Mouse (Mus musculus) midbrain, embryonic 12.5 days (tissue): ENCODE measurements around the gene Ppid. TPM values are rescaled to one million over a fixed set of nuclear protein-coding genes. Genes with fewer than 3 reads are reported as not detected.

Experiments
- ATAC-seq: fragments of 200-750 bp; cut with Nextera tagmentation; 2 replicates; pipeline ENCODE4 v1.8.0; 2017; ENCODE audit warnings: low read depth, moderate TSS enrichment, moderate library complexity; ENCODE audit not compliant: low FRiP score
- H3K27ac ChIP-seq: fragments of 300-500 bp; sonication (generic); replicated peaks from 2 replicates; pipeline ENCODE4 v1.5.1; 2016; ENCODE audit warnings: mild to moderate bottlenecking
- H3K27me3 ChIP-seq: fragments of 300-500 bp; sonication (generic); 2 replicates; pipeline ENCODE4 v1.6.1; 2016; ENCODE audit warnings: mild to moderate bottlenecking
- H3K36me3 ChIP-seq: fragments of 300-500 bp; sonication (generic); 2 replicates; pipeline ENCODE4 v1.6.1; 2016
- H3K4me1 ChIP-seq: fragments of 300-500 bp; sonication (generic); 2 replicates; pipeline ENCODE4 v1.6.1; 2016
- H3K4me2 ChIP-seq: fragments of 300-500 bp; sonication (generic); replicated peaks from 2 replicates; pipeline ENCODE4 v1.6.1; 2016; ENCODE audit warnings: mild to moderate bottlenecking, moderate library complexity
- H3K4me3 ChIP-seq: fragments of 300-500 bp; sonication (generic); 2 replicates; pipeline ENCODE4 v1.5.1; 2016; ENCODE audit warnings: mild to moderate bottlenecking
- H3K9ac ChIP-seq: fragments of 300-500 bp; sonication (generic); replicated peaks from 2 replicates; pipeline ENCODE4 v1.6.1; 2016; ENCODE audit warnings: mild to moderate bottlenecking, moderate library complexity
- H3K9me3 ChIP-seq: fragments of 300-500 bp; sonication (generic); 2 replicates; pipeline ENCODE4 v1.6.1; 2016; ENCODE audit warnings: mild to moderate bottlenecking
- WGBS: fragments of 180-500 bp; shearing (Covaris S2); methylation state at CpG from one replicate; pipeline ENCODE4 v1.1.7; 2016; 5-methylcytosine and 5-hydroxymethylcytosine counted together
- polyA plus RNA-seq: library from polyadenylated mRNA; unstranded; fragments of >200 nt; fragmentation: Nextera tagmentation; extraction: Ambion mirVana; gene quantifications from 2 replicates; pipeline ENCODE4 v1.2.1, GENCODE M21; 2016

The Ppid gene
- polyA plus RNA-seq, 1 experiment from 2014 or later: 170 TPM

- WGBS: 9% methylated on average over 10 of the region's 10 CpGs
- Histone ChIP-seq H3K27me3 (no peaks in the 10 kb centered on the region), H3K36me3 (no peaks in the 10 kb centered on the region), H3K27ac (no peak overlapping the region), H3K4me1 (peaks cover 16% of the 10 kb centered on the region), H3K4me3 (no peak overlapping the region), H3K4me2 (peak overlapping the region; percentile 21; the same call in 1 of the 2 replicates), H3K9ac (no peak overlapping the region), H3K9me3 (no peaks in the 10 kb centered on the region)
- peak; percentile 62 for ATAC-seq
Measured at GRCm38 (mm10) chr3:79575576-79576467, 15.3 kb upstream of the Ppid start.

- Histone ChIP-seq H3K9me3 (no peaks in the 10 kb centered on the region), H3K4me2 (peak overlapping the region; percentile 21; the same call in 1 of the 2 replicates), H3K27me3 (no peaks in the 10 kb centered on the region), H3K36me3 (no peaks in the 10 kb centered on the region), H3K9ac (no peak overlapping the region), H3K4me3 (no peak overlapping the region), H3K4me1 (peaks cover 16% of the 10 kb centered on the region), H3K27ac (no peak overlapping the region)
- peak; percentile 7; the same call in 1 of the 2 replicates for ATAC-seq
- 16% methylated on average over 3 of the region's 3 CpGs for WGBS
Measured at GRCm38 (mm10) chr3:79576468-79576816, 14.7 kb upstream of the Ppid start.

GRCm38 (mm10) chr3:79576865-79577264 lies 14.3 kb upstream of the Ppid start:
- no peak overlapping the region for H3K4me3 ChIP-seq
- H3K4me1 ChIP-seq: peaks cover 16% of the 10 kb centered on the region
- H3K27ac ChIP-seq: no peak overlapping the region
- H3K9me3 ChIP-seq: no peaks in the 10 kb centered on the region
- no peak overlapping the region for H3K9ac ChIP-seq
- no peak overlapping the region for H3K4me2 ChIP-seq
- no peaks in the 10 kb centered on the region for H3K36me3 ChIP-seq
- 27% methylated on average over 5 of the region's 5 CpGs for WGBS
- ATAC-seq: no peak; the same call in 1 of the 2 replicates
- H3K27me3 ChIP-seq: no peaks in the 10 kb centered on the region; the same call in 1 of the 2 replicates

- Histone ChIP-seq H3K4me2 (no peak overlapping the region), H3K9me3 (no peaks in the 10 kb centered on the region), H3K27me3 (no peaks in the 10 kb centered on the region; the same call in 1 of the 2 replicates), H3K27ac (no peak overlapping the region), H3K4me3 (no peak overlapping the region), H3K9ac (no peak overlapping the region), H3K4me1 (peaks cover 16% of the 10 kb centered on the region), H3K36me3 (no peaks in the 10 kb centered on the region)
- WGBS: 88% methylated on average over 6 of the region's 6 CpGs
- ATAC-seq: no peak
Measured at GRCm38 (mm10) chr3:79577606-79578005, 13.5 kb upstream of the Ppid start.

- Histone ChIP-seq H3K27ac (no peak overlapping the region), H3K9ac (no peak overlapping the region), H3K4me2 (no peak overlapping the region), H3K27me3 (no peaks in the 10 kb centered on the region; the same call in 1 of the 2 replicates), H3K9me3 (no peaks in the 10 kb centered on the region), H3K36me3 (no peaks in the 10 kb centered on the region), H3K4me1 (peaks cover 16% of the 10 kb centered on the region), H3K4me3 (no peak overlapping the region)
- no peak for ATAC-seq
- 70% methylated on average over 6 of the region's 6 CpGs for WGBS
Measured at GRCm38 (mm10) chr3:79578164-79578563, 13.0 kb upstream of the Ppid start.

- no peaks in the 10 kb centered on the region for H3K36me3 ChIP-seq
- H3K27ac ChIP-seq: no peak overlapping the region
- H3K27me3 ChIP-seq: no peaks in the 10 kb centered on the region; the same call in 1 of the 2 replicates
- no peaks in the 10 kb centered on the region for H3K9me3 ChIP-seq
- H3K4me3 ChIP-seq: no peak overlapping the region
- no peak overlapping the region for H3K9ac ChIP-seq
- H3K4me1 ChIP-seq: peaks cover 16% of the 10 kb centered on the region
- ATAC-seq: no peak
- 86% methylated on average over 5 of the region's 5 CpGs for WGBS
- no peak overlapping the region for H3K4me2 ChIP-seq
Measured at GRCm38 (mm10) chr3:79579891-79580575, 11.1 kb upstream of the Ppid start.

- Histone ChIP-seq H3K4me2 (no peak overlapping the region), H3K9me3 (no peaks in the 10 kb centered on the region), H3K9ac (no peak overlapping the region), H3K4me3 (no peak overlapping the region), H3K4me1 (peaks cover 3% of the 10 kb centered on the region; the same call in 1 of the 2 replicates), H3K27me3 (no peaks in the 10 kb centered on the region; the same call in 1 of the 2 replicates), H3K36me3 (no peaks in the 10 kb centered on the region), H3K27ac (no peak overlapping the region)
- peak; percentile 74 for ATAC-seq
- WGBS: 5% methylated on average over 6 of the region's 6 CpGs
Measured at GRCm38 (mm10) chr3:79586804-79587203, 4.3 kb upstream of the Ppid start.

GRCm38 (mm10) chr3:79589671-79590070 lies 1.5 kb upstream of the Ppid start:
- 86% methylated on average over 2 of the region's 2 CpGs for WGBS
- no peak for ATAC-seq
- Histone ChIP-seq H3K27me3 (no peaks in the 10 kb centered on the region), H3K4me1 (peaks cover 11% of the 10 kb centered on the region), H3K9me3 (no peaks in the 10 kb centered on the region), H3K9ac (no peak overlapping the region), H3K27ac (no peak overlapping the region), H3K4me3 (no peak overlapping the region), H3K36me3 (peaks cover 15% of the 10 kb centered on the region; the same call in 1 of the 2 replicates), H3K4me2 (no peak overlapping the region)

- peak overlapping the region; percentile 80 for H3K4me2 ChIP-seq
- H3K9ac ChIP-seq: peak overlapping the region; percentile 79
- peaks cover 35% of the 10 kb centered on the region for H3K36me3 ChIP-seq
- H3K9me3 ChIP-seq: no peaks in the 10 kb centered on the region
- peak overlapping the region; percentile 77 for H3K27ac ChIP-seq
- H3K27me3 ChIP-seq: no peaks in the 10 kb centered on the region
- ATAC-seq: no peak
- 7% methylated on average over 15 of the region's 15 CpGs for WGBS
- peaks cover 10% of the 10 kb centered on the region for H3K4me1 ChIP-seq
- peak overlapping the region; percentile 88 for H3K4me3 ChIP-seq
Measured at GRCm38 (mm10) chr3:79591793-79592471, 790 bp downstream of the Ppid start.

GRCm38 (mm10) chr3:79595468-79595867 lies 4.3 kb downstream of the Ppid start:
- ATAC-seq: no peak
- Histone ChIP-seq H3K4me1 (peaks cover 8% of the 10 kb centered on the region), H3K9ac (no peak overlapping the region), H3K36me3 (peaks cover 66% of the 10 kb centered on the region), H3K9me3 (no peaks in the 10 kb centered on the region), H3K4me3 (no peak overlapping the region), H3K27ac (no peak overlapping the region), H3K4me2 (no peak overlapping the region), H3K27me3 (no peaks in the 10 kb centered on the region)
- 94% methylated on average over 7 of the region's 7 CpGs for WGBS

- Histone ChIP-seq H3K4me3 (no peak overlapping the region), H3K36me3 (peaks cover 55% of the 10 kb centered on the region), H3K4me1 (no peaks in the 10 kb centered on the region), H3K27me3 (no peaks in the 10 kb centered on the region), H3K9me3 (no peaks in the 10 kb centered on the region), H3K4me2 (no peak overlapping the region), H3K27ac (no peak overlapping the region), H3K9ac (no peak overlapping the region)
- WGBS: 92% methylated on average over 2 of the region's 2 CpGs
- ATAC-seq: no peak
Measured at GRCm38 (mm10) chr3:79609886-79610285, 18.7 kb downstream of the Ppid start.
